Mouse (Mus musculus) kidney, adult 18-20 months (tissue): Measurements from ENCODE around the gene Gm16427.
"Not testable (repeated sequence)": the region's sequence is repeated elsewhere in the genome, so short reads cannot be mapped to it uniquely, and the experiment has no call there.

Experiments used
- DNase-seq: peaks from one replicate; pipeline ENCODE4 v3.0.0; 2021

The Gm16427 gene

DNA sequence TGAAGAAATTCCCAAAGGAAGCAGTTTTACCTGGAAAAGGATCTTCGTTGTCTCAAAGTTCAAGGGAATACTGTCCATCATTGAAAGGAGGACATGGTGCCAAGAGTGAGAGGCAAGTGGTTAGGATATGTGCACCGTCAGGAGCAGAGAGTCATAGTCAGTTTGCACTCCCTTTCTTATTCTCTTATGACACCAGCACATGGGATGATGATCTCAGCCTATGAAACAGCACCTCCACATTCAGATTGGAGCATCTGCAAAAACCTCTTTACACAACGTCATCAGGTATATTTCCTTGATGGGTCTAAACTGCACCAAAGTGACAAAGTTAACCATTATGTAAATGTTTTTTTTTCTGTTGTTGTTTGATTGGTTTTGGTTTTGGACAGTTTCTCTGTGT is at the start of gene Gm16427:
Gm16427 (minus strand) TSS at position 101 of the 400 bp plus-strand sequence.
- not testable (repeated sequence) for DNase-seq
